Mouse (Mus musculus): ENCODE results near the gene Ppp2r5e.

- no peak for TF ChIP-seq CTCF (conservative IDR thresholded peaks at IDR 0.05; ENCODE audit: low read length)
- TF ChIP-seq POU5F1 (IDR thresholded peaks at IDR 0.05; ENCODE audit: borderline replicate concordance, low read length) = no peak
Measured at GRCm38 (mm10) chr12:75531895-75532294, 64.2 kb downstream of the Ppp2r5e start.

All from E14TG2a.4 (cell line).